Mouse (Mus musculus): ENCODE results near the gene Plcb1.

- TF ChIP-seq MAX (IDR thresholded peaks at IDR 0.05) (no peak), CTCF (IDR thresholded peaks at IDR 0.05; ENCODE audit: control insufficient read depth, insufficient read depth, insufficient read length) (no peak), USF1 (IDR thresholded peaks at IDR 0.05; ENCODE audit: low read depth) (no peak), CEBPB (IDR thresholded peaks at IDR 0.05; ENCODE audit: low read depth) (no peak), MYOG (IDR thresholded peaks at IDR 0.05; ENCODE audit: control insufficient read depth, extremely low read depth, insufficient read length) (no peak)
These were observed 316.1 kb downstream of the Plcb1 start for GRCm38 (mm10) chr2:135101943-135102342.
